Mouse (Mus musculus) embryonic stem cell, embryonic (primary cell): Measurements from ENCODE around the gene Npy.

ENCODE experiments used
- CTCF ChIA-PET, 4 experiments: fragments of 300-600 bp in 2 of 4; fragments of 350-600 bp in 2 of 4; sonication (Branson Sonifier 250); formaldehyde crosslinking; loops; one replicate each; lab custom pipeline; 2022; ENCODE audit warnings: inconsistent platforms in 2 of 4; lab: Charles Lee
- POLR2A ChIA-PET, 4 experiments: fragments of 300-600 bp in 2 of 4; fragments of 350-600 bp in 2 of 4; sonication (Branson Sonifier 250); formaldehyde crosslinking; loops; one replicate each; lab custom pipeline; 2022; ENCODE audit warnings: antibody characterized with exemption in 4 of 4, inconsistent platforms in 1 of 4; lab: Charles Lee

The Npy gene

GRCm38 (mm10) chr6:49821961-49822870 is at the start of gene Npy:
TSS of gene Npy (plus strand) at chr6:49822710.
- ChIA-PET CTCF (interaction anchor here in 2 of 4 experiments (0.6 to 1.1 kb wide), 2 partner anchors 472 to 695 kb away, joined by 3 read pairs; no protein-coding TSS in a partner anchor), POLR2A (interaction anchor here in 2 of 4 experiments (0.6 to 1.0 kb wide), 2 partner anchors 9 to 1378 kb away, joined by 3 read pairs; no protein-coding TSS in a partner anchor)

GRCm38 (mm10) chr6:49775006-49775405 is 47.5 kb upstream of the Npy start:
- CTCF ChIA-PET, result no interaction called here
- POLR2A ChIA-PET, result no interaction called here

GRCm38 (mm10) chr6:49778109-49778508 is 44.4 kb upstream of the Npy start:
- POLR2A ChIA-PET, result no interaction called here
- CTCF ChIA-PET, result no interaction called here

- ChIA-PET CTCF (no interaction called here), POLR2A (no interaction called here)
These were observed 43.8 kb upstream of the Npy start for GRCm38 (mm10) chr6:49778729-49779128.

GRCm38 (mm10) chr6:49779606-49780005 is 42.9 kb upstream of the Npy start:
- POLR2A ChIA-PET, result no interaction called here
- CTCF ChIA-PET, result no interaction called here

GRCm38 (mm10) chr6:49780846-49781400 is 41.6 kb upstream of the Npy start:
- CTCF ChIA-PET, result no interaction called here
- POLR2A ChIA-PET, result no interaction called here

GRCm38 (mm10) chr6:49781852-49782251 is 40.7 kb upstream of the Npy start:
- ChIA-PET POLR2A (no interaction called here), CTCF (no interaction called here)

GRCm38 (mm10) chr6:49782679-49783078 is 39.8 kb upstream of the Npy start:
- ChIA-PET POLR2A (no interaction called here), CTCF (interaction anchor here in 1 of 4 experiments (0.6 kb wide), 1 partner anchor 247 kb away, joined by 6 read pairs; no protein-coding TSS in a partner anchor)

GRCm38 (mm10) chr6:49792524-49792923 is 30.0 kb upstream of the Npy start:
- ChIA-PET POLR2A (no interaction called here), CTCF (no interaction called here)

- ChIA-PET CTCF (no interaction called here), POLR2A (no interaction called here)
These were observed 18.4 kb upstream of the Npy start for GRCm38 (mm10) chr6:49804105-49804504.

GRCm38 (mm10) chr6:49808076-49808475 is 14.4 kb upstream of the Npy start:
- CTCF ChIA-PET, result interaction anchor here in 1 of 4 experiments (0.7 kb wide), 1 partner anchor 147 kb away, joined by 3 read pairs; no protein-coding TSS in a partner anchor
- POLR2A ChIA-PET, result no interaction called here

GRCm38 (mm10) chr6:49817183-49817582 is 5.3 kb upstream of the Npy start:
- POLR2A ChIA-PET, result no interaction called here
- CTCF ChIA-PET, result interaction anchor here in 1 of 4 experiments (0.6 kb wide), 1 partner anchor 497 kb away, joined by 3 read pairs; no protein-coding TSS in a partner anchor

- CTCF ChIA-PET, result no interaction called here
- POLR2A ChIA-PET, result no interaction called here
These were observed 4.9 kb upstream of the Npy start for GRCm38 (mm10) chr6:49817625-49818024.

- POLR2A ChIA-PET, result interaction anchor here in 1 of 4 experiments (0.6 to 1.0 kb wide), 2 partner anchors 10 to 14 kb away, joined by 3 to 4 read pairs; no protein-coding TSS in a partner anchor
- CTCF ChIA-PET, result interaction anchor here in 2 of 4 experiments (0.6 to 1.1 kb wide), 2 partner anchors 472 to 695 kb away, joined by 3 read pairs; no protein-coding TSS in a partner anchor
These were observed 341 bp downstream of the Npy start for GRCm38 (mm10) chr6:49822871-49823230.

- POLR2A ChIA-PET, result interaction anchor here in 1 of 4 experiments (0.6 kb wide), 1 partner anchor 13 kb away, joined by 4 read pairs; no protein-coding TSS in a partner anchor
These were observed 861 bp downstream of the Npy start for GRCm38 (mm10) chr6:49823371-49823770.

GRCm38 (mm10) chr6:49823821-49824220 is 1.3 kb downstream of the Npy start:
- CTCF ChIA-PET, result no interaction called here
- POLR2A ChIA-PET, result no interaction called here

More at GRCm38 (mm10) chr6:49823371-49823770, 861 bp downstream of the Npy start:
- CTCF ChIA-PET, result no interaction called here

GRCm38 (mm10) chr6:49831579-49831978 is 9.1 kb downstream of the Npy start:
- ChIA-PET POLR2A (interaction anchor here in 1 of 4 experiments (0.6 to 1.5 kb wide), 2 partner anchors 22 to 184 kb away, joined by 3 read pairs; no protein-coding TSS in a partner anchor), CTCF (no interaction called here)

GRCm38 (mm10) chr6:49856830-49857229 is 34.3 kb downstream of the Npy start:
- CTCF ChIA-PET, result no interaction called here
- POLR2A ChIA-PET, result no interaction called here

- ChIA-PET CTCF (interaction anchor here in 1 of 4 experiments (0.6 kb wide), 1 partner anchor 14 kb away, joined by 3 read pairs; no protein-coding TSS in a partner anchor), POLR2A (no interaction called here)
These were observed 45.1 kb downstream of the Npy start for GRCm38 (mm10) chr6:49867571-49867970.

GRCm38 (mm10) chr6:49871071-49871470 is 48.6 kb downstream of the Npy start:
- POLR2A ChIA-PET, result no interaction called here
- CTCF ChIA-PET, result no interaction called here
